Comparison of ENCODE assay signal across 1 mouse cellular context in genomic region chr9:21368131-21368584, GRCm38 (mm10).
TF ChIP-seq lines count a peak whose summit lies in the region.

No protein-coding gene starts in this region.

TF ChIP-seq in C2C12, 6 proteins besides CTCF, POLR2A, EP300 and RAD21:
- TF ChIP-seq CEBPB (IDR thresholded peaks at IDR 0.05; ENCODE audit: low read depth) (no peak), MAX (IDR thresholded peaks at IDR 0.05) (peak; percentile 50), MYOD1 (IDR thresholded peaks at IDR 0.05; ENCODE audit: control insufficient read depth, insufficient read length, low read depth) (no peak), USF1 (IDR thresholded peaks at IDR 0.05; ENCODE audit: low read depth) (no peak), MYOG (IDR thresholded peaks at IDR 0.05; ENCODE audit: control insufficient read depth, extremely low read depth, insufficient read length) (no peak), FOSL1 (IDR thresholded peaks at IDR 0.05; ENCODE audit: insufficient read depth, low read length, poor library complexity, severe bottlenecking) (no peak)
TF ChIP-seq in C2C12: peak in this region for 1.
